ENCODE assay signal across 9 mouse cellular contexts in the genomic region with DNA sequence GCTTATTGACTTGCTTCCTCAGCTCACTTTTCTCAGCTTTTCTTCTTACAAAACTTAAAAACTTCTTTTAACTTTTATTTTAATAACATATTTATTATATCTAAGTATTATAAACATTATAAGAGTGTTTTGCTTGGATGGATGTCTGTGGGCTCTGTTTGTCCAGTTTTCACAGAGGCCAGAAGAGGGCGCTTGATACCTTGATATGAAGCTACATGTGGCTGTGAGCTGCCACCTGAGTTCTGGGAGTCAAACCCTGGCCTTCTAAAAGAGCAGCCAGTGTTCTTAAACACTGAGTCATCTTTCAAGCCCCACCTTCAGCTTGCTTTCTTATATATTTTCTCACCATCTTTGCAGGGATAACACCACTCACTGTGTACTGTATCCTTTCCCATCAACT.
DNase-seq lines count a peak whose midpoint lies in the region; ATAC-seq and TF ChIP-seq lines count a peak whose summit lies in the region.
"Had no signal": no experiment of that assay in that cellular context is flagged by ENCODE, and none has a peak within 500 bp of the region (broad histone marks: within the 10 kb centered on the region; RNA-seq: fewer than 3 reads in every experiment).

No protein-coding gene starts in this region.

- no peaks in the 10 kb centered on the region for H3K4me1 ChIP-seq in forebrain, embryonic 14.5 days (ENCODE audit: control insufficient read depth, insufficient read depth, low read length)
- no peaks in the 10 kb centered on the region for H3K4me1 ChIP-seq in forebrain, embryonic 12.5 days
- H3K4me1 ChIP-seq in liver, embryonic 11.5 days (replicated peaks; ENCODE audit: control insufficient read depth, insufficient read depth, low read length): no peaks in the 10 kb centered on the region
- H3K4me1 ChIP-seq in hindbrain, postnatal 0 days (ENCODE audit: insufficient read depth, low read length): no peaks in the 10 kb centered on the region

- no peak overlapping the region for H3K4me3 ChIP-seq in forebrain, embryonic 14.5 days (ENCODE audit: low read depth, low read length)
- no peak overlapping the region for H3K4me3 ChIP-seq in forebrain, embryonic 12.5 days (replicated peaks)
- H3K4me3 ChIP-seq in liver, embryonic 11.5 days (ENCODE audit: low read depth, low read length): no peak overlapping the region
- no peak overlapping the region for H3K4me3 ChIP-seq in hindbrain, postnatal 0 days (ENCODE audit: low read length)

- 0% methylated on average over 1 of the region's 1 CpGs for WGBS in forebrain, embryonic 14.5 days
- WGBS in forebrain, embryonic 12.5 days: 0% methylated on average over 1 of the region's 1 CpGs
- WGBS in liver, embryonic 11.5 days: 11% methylated on average over 1 of the region's 1 CpGs
- WGBS in hindbrain, postnatal 0 days: 6% methylated on average over 1 of the region's 1 CpGs

- H3K9me3 ChIP-seq in forebrain, embryonic 14.5 days (replicated peaks; ENCODE audit: control insufficient read depth, low read length): no peaks in the 10 kb centered on the region
- H3K9me3 ChIP-seq in forebrain, embryonic 12.5 days: no peaks in the 10 kb centered on the region
- no peaks in the 10 kb centered on the region for H3K9me3 ChIP-seq in liver, embryonic 11.5 days (ENCODE audit: control insufficient read depth, low read length)
- no peaks in the 10 kb centered on the region for H3K9me3 ChIP-seq in hindbrain, postnatal 0 days (ENCODE audit: low read length)
- H3K9me3 ChIP-seq: G1E had no signal

- H3K4me2 ChIP-seq in forebrain, embryonic 14.5 days (ENCODE audit: low read length): no peak overlapping the region
- H3K4me2 ChIP-seq in forebrain, embryonic 12.5 days: no peak overlapping the region
- H3K4me2 ChIP-seq in liver, embryonic 11.5 days: no peak overlapping the region
- no peak overlapping the region for H3K4me2 ChIP-seq in hindbrain, postnatal 0 days (ENCODE audit: low read depth, low read length)

- peak; percentile 51 for TF ChIP-seq CTCF in hindbrain, postnatal 0 days (IDR thresholded peaks at IDR 0.05; ENCODE audit: low read depth)

- H3K27ac ChIP-seq in forebrain, embryonic 14.5 days (ENCODE audit: low read depth, low read length): no peak overlapping the region
- no peak overlapping the region for H3K27ac ChIP-seq in forebrain, embryonic 12.5 days
- no peak overlapping the region for H3K27ac ChIP-seq in liver, embryonic 11.5 days (ENCODE audit: low read depth, low read length)
- no peak overlapping the region for H3K27ac ChIP-seq in hindbrain, postnatal 0 days

- no peak overlapping the region for H3K9ac ChIP-seq in forebrain, embryonic 14.5 days (ENCODE audit: low read length)
- no peak overlapping the region for H3K9ac ChIP-seq in forebrain, embryonic 12.5 days
- H3K9ac ChIP-seq in liver, embryonic 11.5 days (ENCODE audit: low read depth, low read length): no peak overlapping the region
- H3K9ac ChIP-seq in hindbrain, postnatal 0 days (replicated peaks; ENCODE audit: low read length): no peak overlapping the region

- no peaks in the 10 kb centered on the region for H3K36me3 ChIP-seq in forebrain, embryonic 14.5 days (ENCODE audit: control insufficient read depth, insufficient read depth, low read length)
- no peaks in the 10 kb centered on the region for H3K36me3 ChIP-seq in forebrain, embryonic 12.5 days (replicated peaks)
- H3K36me3 ChIP-seq in liver, embryonic 11.5 days (ENCODE audit: control insufficient read depth, insufficient read depth, low read length): no peaks in the 10 kb centered on the region
- no peaks in the 10 kb centered on the region for H3K36me3 ChIP-seq in hindbrain, postnatal 0 days (ENCODE audit: insufficient read depth, low read length)
- H3K36me3 ChIP-seq: G1E had no signal

- no peaks in the 10 kb centered on the region for H3K27me3 ChIP-seq in forebrain, embryonic 14.5 days (replicated peaks; ENCODE audit: control insufficient read depth, insufficient read depth, low read length)
- no peaks in the 10 kb centered on the region for H3K27me3 ChIP-seq in forebrain, embryonic 12.5 days
- no peaks in the 10 kb centered on the region for H3K27me3 ChIP-seq in liver, embryonic 11.5 days (replicated peaks; ENCODE audit: control insufficient read depth, insufficient read depth, low read length)
- no peaks in the 10 kb centered on the region for H3K27me3 ChIP-seq in hindbrain, postnatal 0 days (ENCODE audit: insufficient read depth, low read length)

- DNase-seq in forebrain, embryonic 14.5 days (ENCODE audit: low spot score): peak; percentile 16
- DNase-seq in liver: peak; percentile 19
- DNase-seq in liver, embryonic 11.5 days (ENCODE audit: low spot score): no peak
- peak; percentile 3 for DNase-seq in adrenal gland, adult 8-10 months
- peak; percentile 38 for DNase-seq in hindbrain, postnatal 0 days (ENCODE audit: low spot score)
- peak; percentile 2 for DNase-seq in naive thymus-derived CD4-positive, alpha-beta T cell, adult 2 months (ENCODE audit: low read depth)

- ATAC-seq in forebrain, embryonic 14.5 days: no peak
- ATAC-seq in forebrain, embryonic 12.5 days (ENCODE audit: low FRiP score): no peak
- no peak for ATAC-seq in liver, embryonic 11.5 days (replicated peaks; ENCODE audit: low FRiP score)
- ATAC-seq in hindbrain, postnatal 0 days: no peak
- ATAC-seq in megakaryocyte-erythroid progenitor cell, adult 5-6 weeks (replicated peaks; ENCODE audit: low FRiP score, low TSS enrichment, poor library complexity, severe bottlenecking): no peak
